Mouse (Mus musculus): ENCODE results near the gene Isca2.

DNA sequence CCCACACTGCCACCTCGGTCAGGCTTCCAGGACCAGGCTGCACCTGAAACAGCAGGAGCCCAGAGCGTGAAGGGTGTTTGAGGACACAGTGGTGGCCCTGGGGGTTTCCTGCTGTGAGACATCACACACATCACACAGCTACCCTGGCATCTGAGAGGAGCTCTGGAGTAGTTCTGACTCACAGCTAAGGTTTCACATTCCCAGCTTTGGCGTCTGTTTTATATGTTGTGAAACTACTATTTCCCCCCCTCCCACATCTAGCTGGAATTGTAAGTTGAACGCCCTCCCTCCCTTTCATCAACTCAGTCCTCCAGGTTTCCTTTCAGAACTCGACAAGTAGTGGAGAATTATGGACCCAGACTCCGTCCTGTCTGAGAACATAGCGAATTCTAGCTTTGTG, 8.3 kb upstream of the Isca2 start:
- TF ChIP-seq E2F4 (IDR thresholded peaks at IDR 0.05; ENCODE audit: insufficient read depth), result no peak
- no peak for TF ChIP-seq TCF12 (IDR thresholded peaks at IDR 0.05; ENCODE audit: insufficient read depth, poor library complexity, severe bottlenecking)
